Mouse (Mus musculus): ENCODE data around the gene Fto. TPM values are rescaled to one million over a fixed set of nuclear protein-coding genes. Genes with fewer than 3 reads are reported as not detected.

The Fto gene
- polyA plus RNA-seq, 1 experiment = 151 TPM

- H3K4me1 ChIP-seq (ENCODE audit: control insufficient read depth, insufficient read depth, low read length) = peaks cover 11% of the 10 kb centered on the region
- H3K27me3 ChIP-seq (ENCODE audit: control insufficient read depth, insufficient read depth, low read length) = no peaks in the 10 kb centered on the region
- WGBS = 71% methylated on average over 16 of the region's 16 CpGs
- no peak overlapping the region for H3K27ac ChIP-seq (ENCODE audit: insufficient read depth, low read length)
- DNase-seq = no peak
- TF ChIP-seq CTCF (IDR thresholded peaks at IDR 0.05; ENCODE audit: borderline replicate concordance, insufficient read depth, low read depth, low read length) (no peak), POLR2A (IDR thresholded peaks at IDR 0.05; ENCODE audit: borderline replicate concordance, insufficient read depth, low read length) (no peak)
- no peak overlapping the region for H3K4me3 ChIP-seq (replicated peaks; ENCODE audit: insufficient read depth, low read depth, low read length)
Observed at GRCm38 (mm10) chr8:91514752-91515478, 201.6 kb downstream of the Fto start.

DNA sequence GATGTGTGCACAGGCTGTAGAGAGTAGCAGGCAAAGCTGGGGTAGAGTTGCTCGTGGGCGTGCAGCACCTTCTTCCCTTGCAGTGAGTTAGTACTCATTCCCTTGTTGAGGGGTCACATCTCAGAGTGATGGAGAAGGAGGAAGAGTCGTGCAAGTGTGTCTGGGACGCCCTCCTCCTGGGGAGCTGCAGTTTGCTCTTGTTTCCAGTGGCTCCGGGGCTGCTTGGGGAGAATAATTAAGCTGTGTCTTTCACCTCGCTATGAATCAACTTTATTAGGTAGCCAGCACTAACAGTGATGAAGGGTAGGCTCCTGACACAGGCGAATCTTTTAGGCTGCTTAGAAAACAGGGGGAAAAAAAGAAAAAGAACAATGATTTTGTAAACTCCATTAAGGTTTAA, 203.1 kb downstream of the Fto start:
- no peak for TF ChIP-seq POLR2A (IDR thresholded peaks at IDR 0.05; ENCODE audit: borderline replicate concordance, insufficient read depth, low read length)
- no peak for TF ChIP-seq CTCF (IDR thresholded peaks at IDR 0.05; ENCODE audit: borderline replicate concordance, insufficient read depth, low read depth, low read length)
- no peak overlapping the region for H3K4me3 ChIP-seq (replicated peaks; ENCODE audit: insufficient read depth, low read depth, low read length)
- WGBS = 76% methylated on average over 7 of the region's 7 CpGs

DNA sequence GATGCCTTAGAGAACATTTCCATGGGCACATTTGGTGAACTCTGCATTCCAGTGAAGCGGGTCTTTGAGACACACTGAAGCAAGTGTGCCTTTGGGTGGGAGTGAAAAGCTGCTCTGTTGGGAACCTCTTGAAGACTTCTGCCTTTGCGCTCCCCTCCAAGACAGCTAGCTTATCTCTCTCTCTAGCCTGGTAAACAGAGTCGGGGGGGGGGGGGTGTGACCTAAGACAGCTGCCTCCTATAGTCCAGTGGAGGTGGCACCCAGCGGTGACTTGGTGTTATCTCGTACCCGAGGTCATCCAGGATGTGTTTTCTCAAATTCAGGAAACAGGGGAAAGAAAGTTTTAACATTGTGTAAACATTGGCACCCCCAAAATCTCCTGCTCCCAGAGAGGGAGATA, 204.8 kb downstream of the Fto start:
- no peak overlapping the region for H3K4me3 ChIP-seq (replicated peaks; ENCODE audit: insufficient read depth, low read depth, low read length)
- H3K4me1 ChIP-seq (ENCODE audit: control insufficient read depth, insufficient read depth, low read length) = peaks cover 6% of the 10 kb centered on the region; the same call in 1 of the 2 replicates
- TF ChIP-seq POLR2A (IDR thresholded peaks at IDR 0.05; ENCODE audit: borderline replicate concordance, insufficient read depth, low read length) (no peak), CTCF (IDR thresholded peaks at IDR 0.05; ENCODE audit: borderline replicate concordance, insufficient read depth, low read depth, low read length) (no peak)
- WGBS = 76% methylated on average over 6 of the region's 6 CpGs
- DNase-seq = no peak
- H3K27ac ChIP-seq (ENCODE audit: insufficient read depth, low read length) = no peak overlapping the region
- H3K27me3 ChIP-seq (ENCODE audit: control insufficient read depth, insufficient read depth, low read length) = no peaks in the 10 kb centered on the region

More for the DNA sequence above, 203.1 kb downstream of the Fto start:
- Histone ChIP-seq H3K27me3 (ENCODE audit: control insufficient read depth, insufficient read depth, low read length) (no peaks in the 10 kb centered on the region), H3K4me1 (ENCODE audit: control insufficient read depth, insufficient read depth, low read length) (peaks cover 6% of the 10 kb centered on the region; the same call in 1 of the 2 replicates), H3K27ac (ENCODE audit: insufficient read depth, low read length) (no peak overlapping the region)
- no peak for DNase-seq

DNA sequence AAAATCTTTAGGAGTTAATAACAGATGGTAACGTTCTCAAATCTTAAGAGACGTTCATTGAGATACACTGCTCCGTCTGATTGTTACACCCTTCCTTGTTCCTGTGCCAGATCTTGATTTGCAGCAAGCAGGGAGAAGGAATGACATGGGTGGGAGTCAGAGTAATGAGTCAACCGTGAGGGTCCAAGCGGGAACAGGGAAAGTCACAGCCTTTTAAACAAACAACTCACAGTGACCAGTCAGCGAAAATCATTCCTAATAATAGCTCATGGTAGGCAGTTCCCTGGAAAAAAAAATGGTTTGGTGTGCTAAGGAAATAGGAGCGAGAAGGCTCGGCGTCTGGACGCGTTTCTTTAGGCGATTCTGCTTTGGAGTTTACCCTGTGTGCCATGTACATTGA, 208.9 kb downstream of the Fto start:
- H3K4me3 ChIP-seq (replicated peaks; ENCODE audit: insufficient read depth, low read depth, low read length) = no peak overlapping the region
- no peak for DNase-seq
- no peaks in the 10 kb centered on the region for H3K27me3 ChIP-seq (ENCODE audit: control insufficient read depth, insufficient read depth, low read length)
- 89% methylated on average over 12 of the region's 12 CpGs for WGBS
- no peak overlapping the region for H3K27ac ChIP-seq (ENCODE audit: insufficient read depth, low read length)
- peaks cover 9% of the 10 kb centered on the region for H3K4me1 ChIP-seq (ENCODE audit: control insufficient read depth, insufficient read depth, low read length)
- TF ChIP-seq CTCF (IDR thresholded peaks at IDR 0.05; ENCODE audit: borderline replicate concordance, insufficient read depth, low read depth, low read length) = no peak
- no peak for TF ChIP-seq POLR2A (IDR thresholded peaks at IDR 0.05; ENCODE audit: borderline replicate concordance, insufficient read depth, low read length)

DNA sequence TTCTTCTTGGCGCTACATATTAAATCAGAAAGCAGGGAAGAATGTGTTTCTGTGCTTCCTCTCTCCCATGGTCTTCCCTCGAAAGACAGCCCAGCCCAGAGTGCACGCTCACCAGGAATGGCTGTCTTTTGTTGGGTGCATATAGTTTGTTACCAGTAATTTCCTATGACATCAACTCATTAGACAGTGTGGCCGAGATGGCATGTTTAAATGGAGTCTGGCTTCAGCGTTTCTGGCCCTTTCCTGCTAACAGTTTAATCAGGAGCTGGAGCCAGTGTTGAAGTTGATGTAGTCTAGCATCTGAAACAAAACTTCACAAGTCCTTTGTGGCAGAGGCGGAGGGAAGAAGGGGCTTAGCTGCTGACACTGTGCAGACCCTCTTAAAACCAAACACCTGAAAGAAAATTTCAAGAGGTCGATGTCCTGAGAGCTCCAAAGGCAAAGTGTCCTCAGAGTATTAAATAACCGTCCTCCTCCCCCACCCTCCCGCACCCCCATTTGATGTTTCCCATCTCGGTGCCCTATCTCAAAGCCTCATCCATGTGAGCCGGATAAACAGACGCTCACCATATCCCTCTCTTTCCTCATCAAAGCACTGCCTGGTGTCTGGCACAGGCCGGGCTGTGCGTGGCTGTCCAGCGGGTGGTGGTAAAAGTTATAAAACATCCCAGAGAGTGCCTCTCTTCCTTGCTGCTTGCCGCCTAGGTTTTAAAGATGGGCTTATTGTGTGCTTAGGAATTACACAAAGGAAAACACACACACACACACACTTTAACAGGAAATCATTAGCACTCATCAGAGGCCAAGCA, 210.9 kb downstream of the Fto start:
- WGBS = 77% methylated on average over 16 of the region's 16 CpGs
- Histone ChIP-seq H3K27ac (ENCODE audit: insufficient read depth, low read length) (no peak overlapping the region), H3K4me3 (replicated peaks; ENCODE audit: insufficient read depth, low read depth, low read length) (no peak overlapping the region), H3K27me3 (ENCODE audit: control insufficient read depth, insufficient read depth, low read length) (no peaks in the 10 kb centered on the region), H3K4me1 (ENCODE audit: control insufficient read depth, insufficient read depth, low read length) (peaks cover 19% of the 10 kb centered on the region)
- no peak for TF ChIP-seq POLR2A (IDR thresholded peaks at IDR 0.05; ENCODE audit: borderline replicate concordance, insufficient read depth, low read length)
- TF ChIP-seq CTCF (IDR thresholded peaks at IDR 0.05; ENCODE audit: borderline replicate concordance, insufficient read depth, low read depth, low read length) = no peak
- no peak for DNase-seq

DNA sequence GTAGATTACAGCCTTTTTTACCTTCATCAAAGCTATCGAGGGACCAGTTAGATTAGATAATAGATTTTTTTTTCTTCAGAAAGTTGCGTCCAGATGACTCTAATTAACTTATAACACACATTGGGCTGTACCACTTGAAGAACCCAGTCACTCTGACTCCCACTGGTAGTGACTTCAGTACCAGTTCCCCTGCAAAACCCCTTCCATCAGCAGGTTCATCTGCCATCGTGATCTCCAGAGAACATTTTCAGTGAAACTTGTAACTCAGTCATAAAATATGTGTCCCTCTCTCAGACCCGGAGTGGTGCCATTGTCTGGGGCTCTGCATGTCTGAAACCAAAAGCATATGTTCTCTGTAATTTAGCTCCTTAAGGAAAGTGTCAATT, 211.5 kb downstream of the Fto start:
- Histone ChIP-seq H3K27ac (ENCODE audit: insufficient read depth, low read length) (no peak overlapping the region), H3K4me1 (ENCODE audit: control insufficient read depth, insufficient read depth, low read length) (peaks cover 17% of the 10 kb centered on the region), H3K4me3 (replicated peaks; ENCODE audit: insufficient read depth, low read depth, low read length) (no peak overlapping the region), H3K27me3 (ENCODE audit: control insufficient read depth, insufficient read depth, low read length) (no peaks in the 10 kb centered on the region)
- TF ChIP-seq POLR2A (IDR thresholded peaks at IDR 0.05; ENCODE audit: borderline replicate concordance, insufficient read depth, low read length) = no peak
- no peak for TF ChIP-seq CTCF (IDR thresholded peaks at IDR 0.05; ENCODE audit: borderline replicate concordance, insufficient read depth, low read depth, low read length)
- WGBS = 60% methylated on average over 4 of the region's 4 CpGs
- no peak for DNase-seq

DNA sequence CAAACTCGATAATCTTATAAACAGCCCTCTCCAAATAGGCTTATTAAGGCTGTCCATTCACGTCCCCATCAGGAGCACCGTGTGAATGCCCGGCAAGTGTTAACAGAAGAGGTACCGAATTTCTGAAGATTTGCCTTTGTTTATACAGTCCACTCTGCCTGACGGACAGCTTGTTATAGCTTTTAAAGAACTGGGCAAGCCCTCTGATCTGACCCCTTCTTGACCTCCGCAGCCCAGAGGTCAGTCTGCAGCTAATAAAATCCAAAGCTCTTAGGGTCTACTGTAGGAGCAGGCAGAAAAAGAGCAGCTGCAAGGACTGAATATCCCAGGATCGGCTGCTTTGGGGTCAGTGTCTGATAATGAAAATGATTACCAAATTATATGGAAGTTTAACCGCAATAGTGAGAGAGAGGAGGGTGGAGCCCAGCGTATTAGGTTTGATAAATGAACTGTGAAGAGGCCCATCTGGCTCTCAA, 212.1 kb downstream of the Fto start:
- WGBS = 72% methylated on average over 10 of the region's 10 CpGs
- H3K27me3 ChIP-seq (ENCODE audit: control insufficient read depth, insufficient read depth, low read length) = no peaks in the 10 kb centered on the region
- DNase-seq = no peak

More for the DNA sequence above, 212.1 kb downstream of the Fto start:
- Histone ChIP-seq H3K27ac (ENCODE audit: insufficient read depth, low read length) (no peak overlapping the region), H3K4me3 (replicated peaks; ENCODE audit: insufficient read depth, low read depth, low read length) (no peak overlapping the region), H3K4me1 (ENCODE audit: control insufficient read depth, insufficient read depth, low read length) (peaks cover 17% of the 10 kb centered on the region)
- no peak for TF ChIP-seq CTCF (IDR thresholded peaks at IDR 0.05; ENCODE audit: borderline replicate concordance, insufficient read depth, low read depth, low read length)
- TF ChIP-seq POLR2A (IDR thresholded peaks at IDR 0.05; ENCODE audit: borderline replicate concordance, insufficient read depth, low read length) = no peak
